Mouse (Mus musculus) heart, adult 9 months (tissue): ENCODE measurements at regions not wholly inside any gene's neighbourhood (a gene's known extent, or its start where the extent isn't known, plus 50 kb on each side); places are given as distances from the start of the nearest gene placed in this dataset.

Experiments used
- DNase-seq, 2 experiments: peaks; one replicate each; pipeline ENCODE4 v3.0.0; 2022; ENCODE audit warnings: low spot score in 2 of 2

DNA sequence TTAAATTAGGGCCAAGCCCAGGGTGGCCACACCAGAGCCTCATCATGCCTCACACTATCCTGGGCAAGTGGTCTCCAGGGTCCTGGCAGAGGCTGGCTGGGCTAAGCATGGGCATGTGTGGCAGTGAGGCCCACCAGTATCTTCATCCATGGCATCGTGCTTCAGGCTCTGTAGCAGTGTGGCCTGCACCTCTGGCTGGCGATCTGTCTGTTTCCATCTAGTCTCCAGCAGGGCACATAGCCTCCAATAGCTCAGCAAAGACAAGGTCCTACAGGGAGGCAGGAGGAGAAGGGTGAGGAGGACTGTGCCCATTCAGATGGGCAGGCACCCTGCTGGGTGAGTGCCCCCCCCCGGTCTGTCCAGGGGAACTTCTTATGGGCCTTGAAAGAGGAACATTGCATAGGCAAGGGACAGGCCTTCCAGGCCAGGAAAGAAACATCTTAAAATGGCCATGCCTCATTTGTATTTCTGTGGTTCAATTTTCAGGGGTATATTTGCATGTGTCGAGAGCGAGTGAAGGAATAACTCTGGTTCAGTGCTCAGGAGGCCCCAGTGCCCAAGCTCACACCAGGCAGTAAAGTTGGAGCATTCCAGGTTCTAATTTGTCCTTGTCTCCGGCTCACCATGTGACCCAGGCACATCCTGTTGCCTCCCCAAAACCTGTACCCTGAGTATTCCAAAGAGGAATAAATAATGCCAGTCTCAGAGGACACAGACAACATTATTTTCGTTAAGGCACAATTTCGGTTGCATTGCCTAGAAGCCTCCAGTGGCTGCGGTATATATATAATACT, 60.4 kb upstream of the Ppara start:
- DNase-seq, result no peak

DNA sequence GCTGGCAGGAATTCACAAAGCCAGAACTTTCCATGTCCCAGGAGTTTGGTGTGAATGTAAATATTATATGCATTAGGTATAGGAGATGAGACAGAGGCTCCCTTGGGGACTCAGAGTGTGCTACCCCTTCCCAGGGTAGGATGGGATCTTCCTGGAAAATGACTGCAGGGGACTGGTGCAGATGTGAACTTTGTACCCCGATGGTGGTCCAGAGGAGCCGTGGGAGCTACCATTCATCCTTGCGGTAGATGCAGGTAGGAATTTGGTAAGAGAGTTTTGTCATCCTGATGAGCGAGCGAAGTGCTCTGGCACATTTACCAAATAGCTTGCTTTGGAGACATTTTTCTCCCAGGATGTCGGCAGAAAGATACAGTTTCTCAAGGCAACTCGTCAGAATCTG, 59.7 kb upstream of the Ppara start:
- DNase-seq, result no peak

DNA sequence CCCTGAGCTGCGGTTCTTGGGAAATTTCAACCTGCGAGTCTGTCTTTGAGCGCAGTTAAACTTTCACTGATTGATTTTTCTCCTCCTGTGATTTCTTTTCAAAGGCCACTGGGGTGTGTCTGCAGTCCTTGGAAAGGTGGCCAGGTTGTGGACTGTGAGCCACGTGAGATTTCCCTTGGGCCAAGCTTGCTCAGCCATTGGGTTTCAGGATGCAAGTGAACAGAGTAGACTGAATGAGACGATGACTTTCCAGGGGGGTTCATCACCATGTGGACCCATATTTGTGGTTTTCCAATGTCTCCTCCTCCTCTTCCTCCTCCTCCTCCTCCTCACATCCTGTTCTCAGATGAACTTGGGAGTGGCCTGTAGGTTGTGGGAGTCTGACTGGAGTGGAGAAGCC, 59.0 kb upstream of the Ppara start:
- peak in 1 of 2 experiments; percentile 42 for DNase-seq

DNA sequence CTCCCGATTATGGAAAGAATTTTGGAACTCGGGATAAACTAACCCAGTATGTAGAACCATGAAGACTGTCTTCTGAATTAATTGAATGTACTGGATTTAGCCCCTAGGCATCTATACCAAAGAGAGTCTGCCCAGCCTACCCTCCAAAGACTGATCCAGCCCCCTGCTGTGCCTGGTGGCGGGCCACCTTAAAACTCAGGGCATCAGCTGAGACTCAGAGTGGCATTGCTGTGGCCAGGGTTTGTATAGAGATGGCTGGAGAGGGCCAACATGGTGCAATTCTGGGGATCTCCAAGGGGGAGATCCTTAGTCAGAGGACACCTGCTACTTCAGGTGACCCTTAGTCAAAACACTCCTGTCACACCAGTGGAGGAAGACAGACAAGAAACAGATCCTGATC, 58.6 kb upstream of the Ppara start:
- no peak for DNase-seq

DNA sequence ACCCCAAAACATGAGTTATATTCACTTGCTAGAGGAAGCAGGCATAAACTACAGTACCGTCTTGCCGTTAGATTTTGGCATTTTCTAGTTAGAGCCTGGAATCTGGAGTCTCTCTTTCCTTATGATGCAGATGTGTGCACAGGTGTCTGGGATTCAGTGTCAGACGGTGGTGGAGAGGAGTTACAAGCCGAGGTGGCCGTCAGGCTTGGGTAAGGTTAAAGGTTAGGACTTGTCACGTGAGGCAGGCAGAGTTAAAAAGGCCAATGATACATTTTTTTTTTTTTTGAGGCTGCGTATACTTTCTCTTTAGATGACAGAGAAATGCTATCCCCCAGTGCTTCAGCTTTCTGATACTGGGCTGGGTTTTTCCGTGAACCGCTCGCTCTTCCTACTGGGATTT, 57.9 kb upstream of the Ppara start:
- DNase-seq, result no peak

DNA sequence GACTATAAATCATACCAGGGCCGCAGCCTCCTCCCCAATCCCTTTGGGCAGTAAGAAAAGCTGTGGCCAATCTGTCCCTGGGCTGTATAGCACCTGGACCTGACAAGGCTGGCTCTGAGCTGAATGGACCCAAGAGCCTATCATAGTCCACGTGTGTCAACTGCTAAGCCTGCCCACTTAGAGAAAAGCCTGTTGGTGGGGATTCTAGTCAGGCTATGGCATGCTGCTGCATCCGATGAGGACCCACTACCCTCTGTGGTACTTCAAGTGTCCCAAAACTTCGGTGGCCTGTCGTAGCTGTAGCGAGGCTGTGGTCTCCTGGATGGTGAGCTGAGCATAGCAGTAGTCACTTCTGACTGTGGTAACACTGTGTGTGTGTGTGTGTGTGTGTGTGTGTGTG, 57.4 kb upstream of the Ppara start:
- DNase-seq, result no peak

DNA sequence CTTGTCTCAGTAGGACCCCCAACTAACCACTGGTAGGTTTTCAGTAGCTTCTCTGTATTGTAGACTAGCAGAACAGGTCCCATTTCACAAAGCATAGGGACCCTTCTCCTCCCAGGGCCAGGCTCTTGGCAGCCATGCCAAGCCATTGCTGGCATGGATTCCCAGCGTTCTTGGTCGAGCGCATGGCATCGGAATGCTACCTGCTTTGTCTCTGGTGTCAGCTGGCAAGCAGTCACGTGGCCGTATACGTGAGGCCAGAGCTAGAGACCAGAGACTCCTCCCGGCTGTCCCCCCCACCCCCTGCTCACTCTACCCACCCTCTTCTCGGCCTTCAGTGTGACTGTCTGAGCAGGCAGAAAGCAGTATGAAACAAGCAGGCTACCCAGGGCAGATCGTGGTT, 56.9 kb upstream of the Ppara start:
- DNase-seq, result peak; percentile 62 to 79

DNA sequence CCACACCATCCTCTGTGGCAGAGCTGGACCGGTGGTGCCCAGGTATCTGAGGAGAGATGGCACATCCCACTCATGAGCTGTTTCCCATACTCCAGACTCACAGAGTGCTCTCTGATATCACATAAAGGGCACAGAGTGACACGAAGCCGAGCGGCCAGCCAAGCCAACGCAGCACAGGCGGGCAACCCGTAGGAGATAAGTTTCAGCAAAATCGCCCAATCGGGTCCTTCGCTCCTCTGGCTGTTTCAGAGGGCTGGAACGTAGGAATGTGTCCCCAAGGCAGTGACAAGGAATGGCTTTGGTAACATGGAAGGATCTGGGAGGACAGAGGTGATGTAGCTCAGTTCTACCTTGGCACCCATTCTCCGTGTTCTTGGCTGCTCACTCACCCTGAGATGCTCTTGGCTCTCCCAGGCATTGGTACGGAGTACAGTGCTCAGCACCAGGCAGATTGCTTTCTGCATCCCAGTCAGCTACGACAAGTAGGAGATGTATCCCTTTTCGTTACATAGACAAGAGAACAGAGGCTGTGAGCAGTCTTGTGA, 56.4 kb upstream of the Ppara start:
- DNase-seq, result no peak

DNA sequence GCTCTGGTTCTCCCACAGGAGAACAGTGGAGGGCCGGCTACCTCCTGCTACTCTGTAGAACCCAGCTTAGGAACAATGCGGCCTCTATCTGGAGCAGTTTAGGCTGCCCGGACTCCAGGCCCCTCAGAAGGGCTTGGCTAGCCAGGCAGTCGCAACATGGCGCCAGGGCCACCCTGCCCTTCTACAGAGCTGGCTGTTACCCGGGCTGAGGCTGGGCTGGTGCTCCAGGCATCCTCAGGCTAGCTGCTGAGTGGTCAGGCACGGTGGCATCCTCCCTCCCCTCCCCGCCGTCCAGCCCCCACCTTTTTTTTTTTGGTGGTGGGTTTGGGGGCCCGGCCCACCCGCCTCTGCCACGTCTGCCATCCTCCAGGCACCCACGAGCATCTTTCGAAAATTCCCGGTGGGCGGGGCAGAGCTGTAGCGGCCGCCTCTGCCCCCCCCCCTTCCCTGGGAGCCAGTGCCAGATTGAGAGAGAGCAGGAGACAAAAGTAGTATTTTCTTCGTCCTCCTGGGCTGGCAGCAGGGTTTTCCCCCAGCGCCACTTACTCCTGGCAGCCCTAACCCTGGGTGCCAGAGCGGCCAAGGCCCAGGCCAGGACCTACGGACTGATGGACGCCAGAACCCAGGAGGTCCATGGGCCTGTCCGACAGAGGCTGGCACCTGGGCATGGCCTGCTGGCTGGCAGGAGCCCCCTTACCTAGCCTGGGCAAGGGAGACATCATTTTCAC, 55.6 kb upstream of the Ppara start:
- DNase-seq, result peak; percentile 43 to 58

DNA sequence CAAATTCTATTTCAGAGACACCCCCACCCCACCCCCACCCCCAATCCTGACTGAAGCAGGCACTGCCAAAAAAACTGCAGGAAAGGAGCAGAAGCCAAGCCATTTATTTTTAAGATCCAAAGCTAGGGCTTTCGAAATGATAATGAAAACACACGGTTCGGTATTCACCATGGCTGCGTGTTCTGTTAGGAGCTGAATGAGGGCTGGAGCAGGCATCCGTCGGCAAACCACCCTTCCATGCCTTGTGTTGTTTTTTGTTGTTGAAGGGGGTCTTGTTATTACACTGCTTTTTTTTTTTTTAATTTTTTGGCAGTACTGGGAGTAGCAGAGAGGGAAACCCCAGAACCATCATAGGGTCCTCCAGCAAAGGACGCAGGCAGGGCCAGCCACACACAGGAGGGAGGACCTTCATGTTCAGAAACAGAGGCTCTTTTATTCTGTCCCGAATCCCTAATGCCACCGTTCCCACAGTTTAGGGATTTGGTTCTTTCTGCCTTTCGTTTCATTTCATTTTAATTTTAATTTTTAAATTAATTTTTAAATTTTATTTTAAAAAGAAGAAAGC, 54.8 kb upstream of the Ppara start:
- no peak for DNase-seq

DNA sequence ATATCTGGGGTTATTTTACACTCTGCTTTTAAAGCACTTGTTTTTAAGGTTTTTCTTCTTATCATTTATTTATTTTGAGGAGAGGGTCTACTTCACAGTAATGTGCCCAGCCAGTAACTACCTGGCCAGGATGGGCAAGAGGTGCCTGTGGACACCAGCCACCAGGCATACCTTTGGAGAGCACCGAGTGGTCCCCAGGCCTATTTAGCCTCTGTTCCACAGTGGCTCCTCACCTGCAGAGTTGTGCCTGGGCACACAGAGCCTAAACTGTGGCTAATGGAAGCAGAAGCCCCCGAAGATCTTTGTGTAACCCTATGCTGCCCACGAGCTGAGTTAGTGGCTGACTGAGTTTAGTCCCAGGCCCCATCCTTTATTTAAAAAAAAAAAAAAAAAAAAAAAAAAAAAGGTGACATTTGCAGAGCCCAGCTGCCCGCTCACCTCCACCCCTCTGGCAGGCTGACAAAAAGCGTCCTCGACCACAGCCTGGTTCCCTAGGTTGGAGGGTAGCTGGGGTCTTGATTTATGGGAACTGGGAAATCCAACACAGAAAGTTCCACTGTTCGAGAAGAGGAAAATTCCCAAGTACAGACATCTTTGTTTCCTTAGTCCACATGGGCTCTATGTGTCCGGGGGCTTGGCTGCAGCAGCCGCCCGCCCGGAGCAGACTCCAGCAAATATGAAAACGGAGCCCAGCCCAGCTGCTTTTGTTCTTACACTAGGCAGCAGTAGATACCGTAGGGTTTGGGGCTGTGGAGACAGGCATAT, 54.1 kb upstream of the Ppara start:
- no peak for DNase-seq

DNA sequence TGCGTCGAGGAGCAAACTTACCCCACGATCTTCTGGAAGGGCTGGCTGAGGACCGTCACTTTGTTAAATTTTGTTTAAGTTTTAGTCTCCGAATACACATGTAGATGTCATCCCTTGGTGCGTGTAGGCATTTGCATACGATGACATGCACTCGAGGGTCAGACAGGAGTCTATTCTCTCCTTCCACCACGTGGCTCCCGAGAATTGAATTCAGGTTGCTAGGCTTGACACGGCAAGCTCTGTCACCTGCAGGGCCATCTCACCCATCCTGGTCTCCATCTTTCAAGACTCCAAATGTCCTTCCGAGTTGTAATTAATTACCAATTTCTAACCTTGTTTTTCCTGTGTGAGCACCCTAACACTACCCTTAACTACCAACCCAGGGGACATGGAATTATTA, 52.7 kb upstream of the Ppara start:
- no peak for DNase-seq

DNA sequence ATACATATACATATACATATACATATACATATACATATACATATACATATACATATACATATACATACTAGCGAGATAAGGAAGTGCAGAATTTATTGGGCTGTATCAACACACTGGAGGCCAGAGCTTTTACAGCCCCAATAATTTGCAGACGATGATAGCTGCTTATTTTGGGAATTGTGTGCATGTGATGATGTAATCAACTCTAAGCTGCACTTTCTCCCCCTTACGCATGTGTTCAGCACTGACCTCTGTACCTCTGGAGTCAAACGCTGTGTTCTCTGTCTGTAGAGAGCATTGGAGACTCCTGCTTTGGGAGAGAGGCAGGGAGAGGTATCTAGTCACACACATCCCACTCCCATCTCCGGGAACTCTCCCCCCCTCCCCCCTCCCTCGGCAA, 52.0 kb upstream of the Ppara start:
- DNase-seq, result no peak

DNA sequence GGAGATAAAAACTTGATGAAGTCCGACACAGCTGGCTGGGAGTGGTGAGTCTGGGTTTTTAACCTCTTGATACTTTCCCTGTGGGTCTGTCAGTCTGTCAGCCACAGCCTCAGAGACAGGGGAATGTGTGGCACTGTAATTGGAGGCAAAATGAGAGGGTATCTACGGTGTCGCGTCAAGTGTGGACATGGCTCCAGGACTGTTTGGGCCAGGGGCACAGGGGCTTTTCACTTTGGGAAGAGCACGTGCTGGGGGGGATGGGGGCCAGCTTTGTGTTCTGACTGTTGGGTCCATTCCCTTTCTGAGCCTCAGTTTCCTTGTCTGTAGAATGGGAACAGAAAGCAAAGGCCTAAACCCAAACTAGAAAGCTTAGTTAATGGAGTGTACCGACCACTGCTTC, 51.5 kb upstream of the Ppara start:
- DNase-seq, result no peak

DNA sequence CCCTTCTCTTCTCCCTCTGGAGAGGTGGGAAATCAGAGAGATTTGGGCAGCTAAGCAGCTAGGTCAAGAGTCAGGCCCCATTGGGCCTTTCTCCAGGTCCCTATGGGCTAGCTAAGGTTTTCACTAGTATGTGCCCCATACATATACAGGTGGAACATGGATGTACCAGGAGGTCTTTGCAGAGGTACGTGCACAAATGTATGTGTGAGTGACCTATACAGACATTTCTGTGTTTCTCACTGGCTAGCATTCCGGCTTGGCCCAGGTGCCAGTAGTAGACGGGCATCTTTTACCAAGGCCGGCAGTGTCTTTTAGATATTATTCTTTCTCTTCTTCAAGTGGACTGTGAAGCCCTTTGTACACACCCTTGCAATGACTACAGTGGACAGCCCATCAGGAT, 51.1 kb upstream of the Ppara start:
- no peak for DNase-seq

DNA sequence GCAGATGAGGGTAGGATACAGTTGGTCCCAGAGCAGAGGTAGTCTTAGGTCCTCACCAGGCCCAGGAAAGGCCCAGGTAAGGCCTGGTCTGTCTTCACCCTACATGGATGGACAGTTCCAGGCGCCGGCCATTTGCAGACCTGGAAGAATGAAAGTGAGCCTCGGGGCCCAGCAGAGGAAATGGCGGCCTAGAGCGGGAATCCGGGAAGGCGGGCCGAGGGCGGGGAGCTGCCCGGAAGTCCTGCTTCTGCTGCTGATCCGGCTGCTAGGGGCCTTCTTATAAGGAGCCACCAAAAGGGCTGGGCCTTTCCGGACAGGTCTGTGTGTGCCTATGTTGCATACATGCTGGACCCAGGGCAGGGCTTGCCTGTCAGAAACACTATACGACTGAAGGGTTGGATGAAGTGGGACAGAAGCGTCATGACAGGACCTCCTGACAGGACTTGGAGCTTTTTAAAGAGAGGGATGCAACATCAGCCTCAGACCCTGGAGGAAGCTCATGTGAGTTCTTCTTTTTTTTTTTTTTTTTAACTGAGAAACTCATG, 50.5 kb upstream of the Ppara start:
- DNase-seq, result peak; percentile 74 to 80

DNA sequence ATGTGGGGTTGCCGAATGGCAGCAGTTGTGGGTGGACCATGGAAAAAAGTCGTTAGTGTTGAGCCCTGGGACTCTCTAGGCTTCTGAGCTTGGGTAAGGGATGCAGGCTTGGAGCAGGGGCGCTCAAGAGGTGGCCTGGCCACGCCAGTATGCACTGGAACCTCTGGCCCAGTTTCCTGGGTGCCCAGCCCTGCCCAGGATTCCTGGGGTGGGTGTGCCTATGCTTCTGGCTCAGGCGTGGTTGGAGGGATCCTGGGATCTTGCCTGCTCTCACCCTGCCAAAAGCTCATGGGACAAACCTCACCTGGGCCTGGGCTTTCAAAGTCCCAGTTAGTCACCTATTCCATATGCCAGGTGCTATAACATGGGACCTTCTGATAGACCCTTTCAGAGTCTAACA, 49.9 kb upstream of the Ppara start:
- DNase-seq, result no peak
